Mouse (Mus musculus): ENCODE data around the gene Olfr918. TPM values are rescaled to one million over a fixed set of nuclear protein-coding genes. Genes with fewer than 3 reads are reported as not detected.

Gene Olfr918
- total RNA-seq (2021) = not detected
- long read RNA-seq, experiment 1 = 0 reads
- long read RNA-seq, experiment 2 = 0 reads

DNA sequence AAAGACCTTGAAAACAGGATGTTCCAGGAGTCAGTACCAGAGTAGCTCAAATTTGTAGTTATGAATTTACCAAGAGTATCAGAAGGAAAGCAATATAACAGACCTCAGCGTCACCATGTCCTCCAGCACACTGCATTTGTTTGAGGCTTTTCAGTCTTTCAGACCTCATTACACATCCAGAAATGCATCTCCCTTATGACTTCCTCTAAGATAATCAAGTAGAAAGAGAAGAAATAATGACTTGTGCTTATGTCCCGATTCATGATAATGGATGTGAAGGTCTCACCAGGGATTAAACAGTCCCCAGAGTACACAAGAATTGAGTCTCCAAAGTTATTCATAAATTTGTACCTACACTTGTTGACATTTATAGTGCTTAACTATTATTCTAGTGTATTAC is at the start of gene Olfr918:
Gene Olfr918 (minus strand): TSS at position 101 of the 400 bp plus-strand sequence.
- DNase-seq (ENCODE audit: low spot score in 2 of 2) = no peak

DNA sequence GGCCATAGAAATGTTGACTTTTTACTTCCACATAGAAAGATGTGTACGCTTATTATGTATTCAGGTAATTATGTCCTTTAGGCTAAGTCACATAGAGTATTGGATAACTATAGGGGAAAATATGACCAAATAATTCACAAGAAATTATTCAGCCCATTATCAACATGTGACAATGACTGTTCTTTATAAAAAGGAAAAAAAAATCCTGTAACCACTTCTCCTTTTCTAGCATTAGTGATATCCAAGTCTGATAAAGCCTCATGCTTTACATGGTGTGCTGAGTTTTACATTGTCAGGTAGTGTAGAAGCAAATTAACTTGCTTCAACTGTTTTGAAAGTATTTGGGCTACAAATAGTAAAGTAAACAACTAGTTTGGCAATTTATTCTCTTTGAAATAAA is 49.6 kb upstream of the Olfr918 start:
- no peak for DNase-seq (ENCODE audit: low spot score in 2 of 2)

DNA sequence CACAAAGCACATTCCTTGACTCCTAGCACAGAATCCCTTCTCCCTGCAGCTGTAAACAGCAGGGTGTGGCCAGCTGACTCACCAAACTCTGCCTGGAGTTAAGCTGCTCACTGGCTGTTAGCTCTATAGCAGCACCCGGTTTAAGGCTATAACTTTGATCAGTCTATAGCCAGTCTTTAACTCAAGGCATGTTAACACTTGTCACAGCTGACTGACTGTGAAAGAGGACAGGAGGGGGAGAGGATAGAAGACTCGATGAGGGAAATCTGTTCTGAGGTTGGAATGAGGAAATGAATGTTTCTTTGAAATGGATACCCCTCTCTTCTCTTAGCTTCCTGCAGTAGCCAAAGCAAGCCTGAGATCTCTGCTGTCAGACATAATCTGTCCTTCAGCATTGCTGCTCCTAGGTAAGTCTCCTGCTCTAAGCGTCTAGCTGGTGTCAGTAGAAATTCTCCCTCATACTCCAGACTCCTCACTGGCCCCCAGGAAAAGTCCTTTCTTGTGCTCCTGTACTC is 44.6 kb upstream of the Olfr918 start:
- DNase-seq (ENCODE audit: low spot score in 2 of 2) = no peak

DNA sequence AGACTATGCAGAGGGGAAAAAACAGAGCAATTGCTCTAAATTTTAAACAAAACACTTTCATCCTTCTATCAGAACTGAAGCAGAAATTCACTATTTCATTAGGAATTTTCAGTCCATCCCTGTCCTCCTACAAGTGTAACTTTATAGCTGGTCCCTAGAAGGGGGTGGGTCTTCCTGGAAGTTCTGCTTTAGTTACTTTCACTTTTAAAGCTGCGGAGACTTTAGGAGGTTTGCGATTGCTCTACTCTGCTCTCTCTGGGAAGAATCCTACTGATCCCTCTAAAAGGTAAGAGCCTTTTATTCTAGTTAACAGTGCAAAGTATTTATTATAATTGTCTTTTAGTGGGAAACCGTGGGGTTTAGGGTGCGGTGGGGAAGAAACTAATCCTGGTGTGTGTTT is 43.7 kb upstream of the Olfr918 start, which contains the start of gene Vwa5a:
Gene Vwa5a (plus strand): TSS at position 167 of the 400 bp plus-strand sequence.
- DNase-seq (ENCODE audit: low spot score in 2 of 2) = no peak

DNA sequence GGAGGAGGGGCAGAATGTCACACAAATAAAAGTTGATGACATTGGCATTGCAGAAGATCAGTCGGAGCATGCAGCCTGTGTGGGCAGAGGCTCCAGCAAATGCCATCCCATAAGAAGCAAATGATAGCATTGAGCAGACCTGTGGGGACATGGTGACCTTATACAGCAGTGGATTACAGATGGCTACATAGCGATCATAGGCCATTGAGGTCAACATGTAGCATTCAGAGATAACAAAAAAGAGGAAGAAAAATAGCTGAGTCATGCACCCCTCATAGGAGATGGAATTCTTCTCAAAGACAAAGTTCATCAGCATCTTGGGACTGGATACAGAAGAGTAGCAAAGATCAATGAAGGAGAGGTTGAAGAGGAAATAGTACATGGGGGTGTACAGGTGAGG is 1.5 kb downstream of the Olfr918 start:
- DNase-seq (ENCODE audit: low spot score in 2 of 2) = no peak

DNA sequence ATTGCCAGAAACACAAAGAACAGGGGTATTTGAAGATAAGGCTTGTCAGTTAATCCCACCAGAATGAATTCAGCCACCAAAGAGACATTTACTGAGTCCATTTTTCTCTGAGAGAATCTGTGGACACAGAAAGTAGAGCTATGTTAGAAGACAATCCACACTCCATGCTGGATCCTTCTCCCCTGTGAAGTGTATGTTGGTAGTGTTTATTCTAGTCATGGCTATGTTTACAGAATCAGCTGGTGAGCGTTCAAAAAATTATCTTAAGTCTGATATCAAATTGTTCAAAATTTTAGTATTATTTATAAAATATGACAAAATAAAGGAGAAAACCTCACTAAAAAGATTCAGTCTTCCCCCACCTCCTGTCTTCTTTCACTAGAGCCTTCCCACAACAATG is 8.7 kb downstream of the Olfr918 start, which contains the start of gene Olfr917:
Gene Olfr917 (minus strand): TSS at position 101 of the 400 bp plus-strand sequence.
- no peak for DNase-seq (ENCODE audit: low spot score in 2 of 2)

DNA sequence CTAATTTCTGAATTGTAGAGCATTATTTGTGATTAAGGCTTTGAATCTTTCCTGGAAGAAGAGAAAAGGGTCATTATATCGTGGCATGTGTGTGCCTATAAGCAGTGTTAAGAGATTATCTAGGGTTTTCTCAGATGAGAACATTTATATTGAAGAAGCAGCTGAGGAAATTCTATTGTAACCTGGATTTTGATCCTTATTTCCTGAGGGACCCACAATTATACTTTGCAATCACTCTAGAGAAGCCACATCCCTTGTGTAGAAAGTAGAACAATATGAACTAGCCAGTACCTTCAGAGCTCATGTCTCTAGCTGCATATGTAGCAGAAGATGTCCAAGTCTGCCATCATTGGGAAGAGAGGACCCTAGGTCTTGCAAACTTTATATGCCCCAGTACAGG is 14.6 kb downstream of the Olfr918 start, which contains the start of gene Olfr916:
Gene Olfr916 (minus strand): TSS at position 101 of the 400 bp plus-strand sequence.
- DNase-seq (ENCODE audit: low spot score in 2 of 2) = no peak

DNA sequence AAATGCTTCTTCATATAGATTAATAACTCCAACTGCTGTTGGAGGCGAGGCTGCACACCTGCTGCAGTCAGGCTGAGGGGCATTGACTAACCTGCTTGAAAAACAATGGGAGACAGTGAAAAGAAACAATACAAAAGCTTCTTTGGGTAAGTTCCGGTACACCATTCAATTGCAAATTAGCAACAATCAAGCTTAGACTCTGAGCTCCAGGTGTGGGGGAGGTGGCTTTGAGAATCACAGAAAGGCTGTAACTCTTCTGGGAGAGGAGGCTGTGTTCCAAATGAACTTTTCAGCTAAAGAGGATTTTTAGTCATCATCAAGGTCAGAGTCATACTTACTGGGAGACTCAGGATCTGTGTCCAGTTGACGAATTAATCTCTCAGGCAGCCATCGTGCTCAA is 42.0 kb downstream of the Olfr918 start:
- DNase-seq (ENCODE audit: low spot score in 2 of 2) = no peak

Other genes with a start within 250 kb of the Olfr918 start
- gene Olfr901, start 245.1 kb downstream of the Olfr918 start, total RNA-seq (2021) = not detected
- not detected for gene Olfr902, start 226.9 kb downstream of the Olfr918 start, total RNA-seq (2021)
- gene Olfr904, start 211.5 kb downstream of the Olfr918 start, total RNA-seq (2021) = not detected
- under 1 TPM in 1 of 2 experiments, not detected in 1; 0.07 TPM for gene Olfr905, start 203.5 kb downstream of the Olfr918 start, total RNA-seq (2021)
- not detected for gene Olfr906, start 187.5 kb downstream of the Olfr918 start, total RNA-seq (2021)
- not detected for gene Olfr907, start 178.8 kb downstream of the Olfr918 start, total RNA-seq (2021)
- not detected for gene Olfr911-ps1, start 153.0 kb downstream of the Olfr918 start, total RNA-seq (2021)
- not detected for gene Olfr910, start 136.8 kb downstream of the Olfr918 start, total RNA-seq (2021)
- not detected for gene Olfr912, start 94.4 kb downstream of the Olfr918 start, total RNA-seq (2021)
- not detected for gene Olfr913, start 81.8 kb downstream of the Olfr918 start, total RNA-seq (2021)
- not detected for gene Olfr914, start 69.5 kb downstream of the Olfr918 start, total RNA-seq (2021)
- gene Olfr916, start 14.7 kb downstream of the Olfr918 start, total RNA-seq (2021) = not detected
- not detected for gene Olfr917, start 8.8 kb downstream of the Olfr918 start, total RNA-seq (2021)
- gene Olfr919, start 29.1 kb upstream of the Olfr918 start, total RNA-seq (2021) = not detected
- gene Vwa5a, start 43.7 kb upstream of the Olfr918 start, total RNA-seq (2021) = 10 to 100 TPM; 11.0 to 11.7 TPM
- under 1 TPM in 1 of 2 experiments, not detected in 1; 0.12 TPM for gene Olfr920, start 77.7 kb upstream of the Olfr918 start, total RNA-seq (2021)
- gene Olfr921, start 98.5 kb upstream of the Olfr918 start, total RNA-seq (2021) = not detected
- gene Olfr922, start 140.0 kb upstream of the Olfr918 start, total RNA-seq (2021) = not detected
- gene Olfr923, start 151.9 kb upstream of the Olfr918 start, total RNA-seq (2021) = not detected
- gene Olfr924, start 169.8 kb upstream of the Olfr918 start, total RNA-seq (2021) = not detected
- gene Olfr26, start 180.5 kb upstream of the Olfr918 start, total RNA-seq (2021) = not detected
- not detected for gene Olfr926, start 202.5 kb upstream of the Olfr918 start, total RNA-seq (2021)

All from left cerebral cortex, adult 18-20 months (tissue).